Mouse (Mus musculus) thymus, adult 2 months (tissue): ENCODE measurements around the gene Tenm4. TPM values are rescaled to one million over a fixed set of nuclear protein-coding genes. Genes with fewer than 3 reads are reported as not detected.
"Not testable (repeated sequence)": the region's sequence is repeated elsewhere in the genome, so short reads cannot be mapped to it uniquely, and the experiment has no call there.

Experiments
- DNase-seq: peaks from one replicate; pipeline ENCODE4 v3.0.0; 2021
- H3K27ac ChIP-seq: fragments of 200-500 bp; 2 replicates; pipeline ENCODE4 v1.5.1; 2012; ENCODE audit warnings: low read length, control low read depth; ENCODE audit not compliant: control insufficient read depth, insufficient read depth
- H3K27me3 ChIP-seq: fragments of 200-500 bp; 2 replicates; pipeline ENCODE4 v1.6.1; 2012; ENCODE audit warnings: mild to moderate bottlenecking, low read length, moderate library complexity, mixed read lengths; ENCODE audit not compliant: control insufficient read depth, insufficient read depth
- H3K36me3 ChIP-seq: fragments of 200-500 bp; 2 replicates; pipeline ENCODE4 v1.6.1; 2012; ENCODE audit warnings: mild to moderate bottlenecking, low read length, moderate library complexity; ENCODE audit not compliant: control insufficient read depth, insufficient read depth
- H3K4me1 ChIP-seq: fragments of 200-500 bp; replicated peaks from 2 replicates; pipeline ENCODE4 v1.6.1; 2012; ENCODE audit warnings: low read length; ENCODE audit not compliant: control insufficient read depth, insufficient read depth
- H3K4me3 ChIP-seq: fragments of 200-500 bp; 2 replicates; pipeline ENCODE4 v1.5.1; 2012; ENCODE audit warnings: mild to moderate bottlenecking, low read length, control low read depth, moderate library complexity; ENCODE audit not compliant: control insufficient read depth, insufficient read depth
- CTCF ChIP-seq: fragments of 200-500 bp; IDR thresholded peaks from 2 replicates; pipeline ENCODE4 v1.5.1; 2012; ENCODE audit warnings: mild to moderate bottlenecking, control low read depth, low read length, moderate library complexity, borderline replicate concordance; ENCODE audit not compliant: control insufficient read depth, poor library complexity, insufficient read depth; ENCODE audit errors: extremely low read depth
- POLR2A ChIP-seq: fragments of 200-500 bp; IDR thresholded peaks from 2 replicates; pipeline ENCODE4 v1.6.1; 2012; ENCODE audit warnings: mild to moderate bottlenecking, low read length, control low read depth, moderate library complexity; ENCODE audit not compliant: control insufficient read depth, poor library complexity, insufficient read depth; ENCODE audit errors: extremely low read depth
- WGBS: fragments of 180-500 bp; shearing (Covaris S2); methylation state at CpG from one replicate; pipeline ENCODE4 v1.1.7; 2018; 5-methylcytosine and 5-hydroxymethylcytosine counted together
- polyA plus RNA-seq: library from polyadenylated mRNA; depleted of rRNA; stranded (reverse); fragments of >200 nt; gene quantifications from 2 replicates; pipeline ENCODE4 v1.2.3, GENCODE M21; 2012

The Tenm4 gene
- polyA plus RNA-seq, 1 experiment, result 2.7 TPM

DNA sequence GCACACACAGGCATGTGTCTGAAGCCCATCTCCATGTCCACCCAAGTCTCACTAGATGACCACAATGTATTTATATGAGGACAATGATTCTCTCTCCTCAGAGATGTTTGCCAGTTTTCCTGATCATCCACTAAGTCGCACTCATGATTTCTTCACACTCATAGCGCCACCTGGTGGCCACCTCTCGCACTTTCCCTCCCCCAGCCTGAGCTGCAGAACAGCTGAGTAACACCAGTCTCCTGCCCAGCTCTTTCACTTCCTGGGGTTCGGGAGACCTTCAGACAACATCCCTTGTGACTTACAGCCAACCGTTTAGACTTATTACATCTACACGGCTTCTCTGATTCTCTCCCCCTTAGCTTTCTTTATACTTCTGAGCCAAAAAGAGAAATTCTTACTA lies 743.0 kb downstream of the Tenm4 start:
- TF ChIP-seq CTCF, result peak; percentile 87
- no peak for TF ChIP-seq POLR2A
- H3K4me1 ChIP-seq, result no peaks in the 10 kb centered on the region
- no peak overlapping the region for H3K4me3 ChIP-seq
- peak; percentile 76 for DNase-seq
- no peak overlapping the region for H3K27ac ChIP-seq
- 3% methylated on average over 6 of the region's 6 CpGs for WGBS
- no peaks in the 10 kb centered on the region for H3K36me3 ChIP-seq
- no peaks in the 10 kb centered on the region for H3K27me3 ChIP-seq

DNA sequence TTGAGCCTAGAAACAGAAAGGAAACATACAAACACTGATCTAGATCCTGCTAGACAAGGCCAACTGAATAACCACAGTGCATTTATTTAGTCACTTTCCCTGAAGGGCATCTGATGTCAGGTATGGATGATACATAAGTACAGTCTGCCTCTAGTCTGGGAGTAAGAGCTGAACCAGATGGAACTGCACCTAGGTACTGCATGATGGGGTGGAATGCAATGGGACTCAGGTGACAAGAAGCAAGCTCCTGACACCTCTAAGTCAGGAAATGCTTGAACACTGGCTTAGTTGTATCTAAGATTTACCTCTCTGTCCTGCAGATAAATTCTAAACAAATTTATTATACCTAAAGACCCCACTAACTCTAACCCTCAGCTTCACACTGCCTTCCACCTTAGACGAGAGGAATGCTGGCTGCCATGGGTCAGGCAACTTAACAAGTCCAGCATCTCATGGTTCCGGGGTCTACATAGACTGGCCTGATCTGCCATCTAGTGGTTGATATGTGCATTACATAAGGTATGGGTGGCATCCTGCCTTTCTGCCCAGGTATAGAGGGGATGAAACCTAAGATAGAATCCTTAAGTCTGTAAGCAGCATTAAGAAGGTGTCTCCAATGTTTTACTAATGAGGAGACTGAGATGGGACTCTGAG lies 744.5 kb downstream of the Tenm4 start:
- WGBS, result 1% methylated on average over 2 of the region's 2 CpGs
- Histone ChIP-seq H3K4me3 (no peak overlapping the region), H3K36me3 (no peaks in the 10 kb centered on the region), H3K27ac (no peak overlapping the region), H3K27me3 (no peaks in the 10 kb centered on the region), H3K4me1 (no peaks in the 10 kb centered on the region)
- DNase-seq, result peak; percentile 47
- no peak for TF ChIP-seq CTCF
- no peak for TF ChIP-seq POLR2A

DNA sequence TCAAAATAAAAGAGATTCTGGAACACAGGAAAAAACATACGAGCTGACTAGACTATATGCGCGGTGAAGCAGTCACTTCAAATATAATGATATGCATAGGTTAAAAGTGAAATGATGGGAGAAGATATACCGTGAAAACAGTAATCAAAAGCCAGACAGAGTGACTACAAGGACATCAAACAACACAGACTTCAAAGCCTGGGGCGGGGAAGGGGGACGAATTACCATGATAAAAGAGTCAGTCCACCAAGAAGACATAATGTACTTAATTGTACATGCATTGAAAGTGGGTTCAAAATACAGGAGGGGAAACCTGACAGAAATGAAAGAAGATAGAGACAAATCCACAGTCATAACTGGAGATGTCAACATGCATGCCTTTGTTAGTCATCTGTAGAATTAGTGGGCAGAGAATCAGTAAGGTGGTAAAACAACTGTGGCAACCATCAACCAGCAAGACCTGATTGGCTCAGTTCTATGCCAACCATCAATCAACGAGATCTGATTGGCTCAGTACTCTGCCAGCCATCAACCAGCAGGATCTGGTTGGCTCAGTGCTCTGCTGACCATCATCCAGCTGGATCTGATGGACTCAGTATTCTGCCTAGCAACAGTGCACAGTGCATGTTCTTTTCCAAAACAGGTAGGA lies 749.5 kb downstream of the Tenm4 start:
- Histone ChIP-seq H3K4me3 (no peak overlapping the region), H3K27ac (no peak overlapping the region), H3K27me3 (no peaks in the 10 kb centered on the region), H3K4me1 (no peaks in the 10 kb centered on the region), H3K36me3 (no peaks in the 10 kb centered on the region)
- WGBS, result 84% methylated on average over 7 of the region's 7 CpGs
- DNase-seq, result no peak
- TF ChIP-seq CTCF (no peak), POLR2A (no peak)

DNA sequence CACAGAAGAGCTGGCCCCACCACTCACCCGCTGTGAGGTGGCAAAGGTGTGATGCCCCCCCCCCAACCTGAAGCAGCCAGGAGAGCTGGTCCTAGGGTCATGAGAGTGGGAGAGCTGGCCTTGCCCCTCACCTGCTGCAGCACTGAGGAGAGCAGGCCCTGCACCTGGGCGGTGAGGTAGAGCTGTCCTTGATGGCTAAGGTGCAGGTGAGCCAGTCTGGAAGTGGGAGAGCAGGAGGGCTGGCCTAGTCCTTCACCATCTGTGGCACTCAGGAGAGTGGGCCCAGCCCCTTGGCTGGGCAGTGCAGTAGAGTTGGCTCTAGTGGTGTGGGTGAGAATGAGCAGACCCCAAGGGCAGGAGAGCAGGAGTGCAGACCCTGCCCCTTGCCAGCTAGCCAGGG lies 751.9 kb downstream of the Tenm4 start:
- Histone ChIP-seq H3K27me3 (no peaks in the 10 kb centered on the region), H3K4me1 (no peaks in the 10 kb centered on the region), H3K36me3 (no peaks in the 10 kb centered on the region), H3K4me3 (no peak overlapping the region), H3K27ac (no peak overlapping the region)
- 95% methylated on average over 2 of the region's 2 CpGs for WGBS
- no peak for TF ChIP-seq CTCF
- no peak for TF ChIP-seq POLR2A
- no peak for DNase-seq

DNA sequence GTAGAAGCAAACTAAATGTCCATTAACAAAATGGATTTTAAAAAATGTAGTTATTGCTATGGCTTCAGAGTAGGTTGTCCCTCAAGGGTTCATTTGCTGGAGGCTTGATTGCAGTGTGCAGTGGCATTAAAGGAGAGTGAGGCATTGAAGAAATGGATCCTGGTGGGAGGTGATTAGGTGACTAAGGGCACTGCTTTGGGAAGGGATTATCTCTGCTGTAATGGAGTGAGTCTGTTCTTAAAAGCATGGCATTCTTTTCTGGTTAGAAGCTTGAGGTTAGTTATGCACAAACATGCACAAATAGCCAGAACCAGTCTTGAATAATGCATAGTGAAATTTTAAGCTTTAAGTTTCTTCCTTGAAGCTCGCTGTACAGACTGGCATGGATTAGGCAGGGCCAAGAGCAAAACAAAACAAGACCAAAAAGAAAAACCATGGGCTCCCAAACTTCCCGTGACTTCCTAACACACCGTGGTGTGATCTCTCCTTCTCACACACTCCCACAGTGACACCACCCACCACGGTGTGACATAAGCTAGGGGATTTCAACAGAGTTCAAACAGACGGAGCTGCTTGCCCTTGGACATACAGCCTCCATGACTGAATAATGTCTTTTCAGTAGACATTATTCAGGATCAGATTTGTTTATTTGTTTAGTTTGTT lies 772.8 kb downstream of the Tenm4 start:
- Histone ChIP-seq H3K4me1 (peaks cover 5% of the 10 kb centered on the region; the same call in 1 of the 2 replicates), H3K27ac (no peak overlapping the region), H3K36me3 (no peaks in the 10 kb centered on the region), H3K4me3 (no peak overlapping the region), H3K27me3 (no peaks in the 10 kb centered on the region)
- no peak for DNase-seq
- WGBS, result 89% methylated on average over 5 of the region's 5 CpGs
- TF ChIP-seq POLR2A (no peak), CTCF (no peak)

DNA sequence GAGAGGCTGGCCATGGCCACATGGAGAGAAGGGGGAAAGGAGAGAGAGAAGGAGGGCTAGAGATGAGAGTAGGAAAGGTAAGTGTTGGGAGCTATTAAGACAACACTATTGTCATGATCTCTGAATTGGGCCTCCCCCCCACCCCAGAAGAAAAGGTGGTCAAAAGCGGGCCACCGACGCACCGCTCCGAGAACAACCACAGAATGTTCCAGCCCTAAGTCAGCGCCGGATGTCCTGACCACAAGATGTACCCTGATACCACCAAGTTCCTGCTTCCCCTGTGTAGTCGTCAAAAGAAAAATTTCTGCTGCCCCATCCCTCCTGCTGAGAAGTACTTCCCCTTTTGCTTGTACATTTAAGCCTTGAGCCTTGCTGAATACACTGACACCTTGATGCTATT lies 775.5 kb downstream of the Tenm4 start:
- WGBS, result 9% methylated on average over 8 of the region's 8 CpGs
- not testable (repeated sequence) for H3K4me1 ChIP-seq, H3K27ac ChIP-seq, H3K36me3 ChIP-seq, H3K4me3 ChIP-seq, H3K27me3 ChIP-seq, DNase-seq
